Mouse (Mus musculus): ENCODE data around the gene Clip1.
"Not testable (repeated sequence)": the region's sequence is repeated elsewhere in the genome, so short reads cannot be mapped to it uniquely, and the experiment has no call there.

Gene Clip1

GRCm38 (mm10) chr5:123684221-123685144, at the start of gene Clip1:
Gene Clip1 (minus strand): TSS chr5:123684618.
- peak; percentile 17 for DNase-seq (ENCODE audit: low spot score)

GRCm38 (mm10) chr5:123730981-123731380, 46.6 kb upstream of the Clip1 start:
- DNase-seq (ENCODE audit: low spot score) = no peak

- DNase-seq (ENCODE audit: low spot score) = not testable (repeated sequence)
Observed at GRCm38 (mm10) chr5:123723816-123724215, 39.4 kb upstream of the Clip1 start.

- DNase-seq (ENCODE audit: low spot score) = peak; percentile 63
Observed at GRCm38 (mm10) chr5:123720328-123721311, 36.2 kb upstream of the Clip1 start, which contains the start of gene Zcchc8. Gene Zcchc8 (minus strand): TSS chr5:123721100.

GRCm38 (mm10) chr5:123714622-123715021, 30.2 kb upstream of the Clip1 start:
- no peak for DNase-seq (ENCODE audit: low spot score)

GRCm38 (mm10) chr5:123713782-123714181, 29.4 kb upstream of the Clip1 start:
- no peak for DNase-seq (ENCODE audit: low spot score)

GRCm38 (mm10) chr5:123709571-123709970, 25.2 kb upstream of the Clip1 start:
- DNase-seq (ENCODE audit: low spot score) = no peak

GRCm38 (mm10) chr5:123708598-123708997, 24.2 kb upstream of the Clip1 start:
- no peak for DNase-seq (ENCODE audit: low spot score)

GRCm38 (mm10) chr5:123700625-123701024, 16.2 kb upstream of the Clip1 start:
- no peak for DNase-seq (ENCODE audit: low spot score)

GRCm38 (mm10) chr5:123699198-123699597, 14.8 kb upstream of the Clip1 start:
- peak; percentile 58 for DNase-seq (ENCODE audit: low spot score)

- DNase-seq (ENCODE audit: low spot score) = no peak
Observed at GRCm38 (mm10) chr5:123696961-123697360, 12.5 kb upstream of the Clip1 start.

GRCm38 (mm10) chr5:123696244-123696643, 11.8 kb upstream of the Clip1 start:
- no peak for DNase-seq (ENCODE audit: low spot score)

GRCm38 (mm10) chr5:123694468-123694867, 10.1 kb upstream of the Clip1 start:
- no peak for DNase-seq (ENCODE audit: low spot score)

- DNase-seq (ENCODE audit: low spot score) = no peak
Observed at GRCm38 (mm10) chr5:123683377-123684220, 819 bp downstream of the Clip1 start.

- DNase-seq (ENCODE audit: low spot score) = no peak
Observed at GRCm38 (mm10) chr5:123683043-123683376, 1.4 kb downstream of the Clip1 start.

- no peak for DNase-seq (ENCODE audit: low spot score)
Observed at GRCm38 (mm10) chr5:123682372-123682771, 2.0 kb downstream of the Clip1 start.

- no peak for DNase-seq (ENCODE audit: low spot score)
Observed at GRCm38 (mm10) chr5:123679546-123680263, 4.7 kb downstream of the Clip1 start.

- DNase-seq (ENCODE audit: low spot score) = no peak
Observed at GRCm38 (mm10) chr5:123679106-123679505, 5.3 kb downstream of the Clip1 start.

- DNase-seq (ENCODE audit: low spot score) = no peak
Observed at GRCm38 (mm10) chr5:123675717-123676116, 8.7 kb downstream of the Clip1 start.

GRCm38 (mm10) chr5:123675221-123675620, 9.2 kb downstream of the Clip1 start:
- DNase-seq (ENCODE audit: low spot score) = no peak

- DNase-seq (ENCODE audit: low spot score) = no peak
Observed at GRCm38 (mm10) chr5:123671473-123671820, 13.0 kb downstream of the Clip1 start.
